Mouse (Mus musculus): ENCODE results near the gene Rnf7.

Rnf7 gene

GRCm38 (mm10) chr9:96470266-96470974, 8.1 kb downstream of the Rnf7 start:
- DNase-seq (ENCODE audit: extremely low read depth, low read depth): no peak

GRCm38 (mm10) chr9:96469556-96470265, 8.8 kb downstream of the Rnf7 start:
- DNase-seq (ENCODE audit: extremely low read depth, low read depth): no peak

GRCm38 (mm10) chr9:96463708-96464107, 14.8 kb downstream of the Rnf7 start:
- no peak for DNase-seq (ENCODE audit: extremely low read depth, low read depth)

GRCm38 (mm10) chr9:96461607-96462006, 16.9 kb downstream of the Rnf7 start:
- no peak for DNase-seq (ENCODE audit: extremely low read depth, low read depth)

GRCm38 (mm10) chr9:96460117-96460865, 18.2 kb downstream of the Rnf7 start:
- DNase-seq (ENCODE audit: extremely low read depth, low read depth): no peak

GRCm38 (mm10) chr9:96455618-96456017, 22.9 kb downstream of the Rnf7 start:
- DNase-seq (ENCODE audit: extremely low read depth, low read depth): no peak

- DNase-seq (ENCODE audit: extremely low read depth, low read depth): no peak
Measured at GRCm38 (mm10) chr9:96452956-96453355, 25.5 kb downstream of the Rnf7 start.

GRCm38 (mm10) chr9:96450900-96451720, 27.4 kb downstream of the Rnf7 start:
- DNase-seq (ENCODE audit: extremely low read depth, low read depth): no peak

GRCm38 (mm10) chr9:96449514-96449913, 29.0 kb downstream of the Rnf7 start:
- DNase-seq (ENCODE audit: extremely low read depth, low read depth): no peak

- no peak for DNase-seq (ENCODE audit: extremely low read depth, low read depth)
Measured at GRCm38 (mm10) chr9:96445351-96445750, 33.1 kb downstream of the Rnf7 start.

- DNase-seq (ENCODE audit: extremely low read depth, low read depth): no peak
Measured at GRCm38 (mm10) chr9:96442081-96442480, 36.4 kb downstream of the Rnf7 start.

- DNase-seq (ENCODE audit: extremely low read depth, low read depth): no peak
Measured at GRCm38 (mm10) chr9:96438334-96438871, 40.1 kb downstream of the Rnf7 start.

GRCm38 (mm10) chr9:96437805-96438333, 40.6 kb downstream of the Rnf7 start:
- peak; percentile 26 for DNase-seq (ENCODE audit: extremely low read depth, low read depth)

GRCm38 (mm10) chr9:96436901-96437804, 41.3 kb downstream of the Rnf7 start:
- DNase-seq (ENCODE audit: extremely low read depth, low read depth): no peak

GRCm38 (mm10) chr9:96432575-96432974, 45.9 kb downstream of the Rnf7 start:
- no peak for DNase-seq (ENCODE audit: extremely low read depth, low read depth)

- DNase-seq (ENCODE audit: extremely low read depth, low read depth): no peak
Measured at GRCm38 (mm10) chr9:96431081-96431480, 47.4 kb downstream of the Rnf7 start.

GRCm38 (mm10) chr9:96428336-96429046, 50.0 kb downstream of the Rnf7 start:
- DNase-seq (ENCODE audit: extremely low read depth, low read depth): no peak

- no peak for DNase-seq (ENCODE audit: extremely low read depth, low read depth)
Measured at GRCm38 (mm10) chr9:96424027-96424426, 54.4 kb downstream of the Rnf7 start.
